Mouse (Mus musculus): Measurements from ENCODE around the gene Epas1.

Epas1 gene

GRCm38 (mm10) chr17:86755581-86756195, 2.2 kb downstream of the Epas1 start:
- DNase-seq (ENCODE audit: extremely low spot score), result peak; percentile 22

- no peak for DNase-seq (ENCODE audit: extremely low spot score)
Measured at GRCm38 (mm10) chr17:86757621-86758020, 4.1 kb downstream of the Epas1 start.

GRCm38 (mm10) chr17:86761859-86762258, 8.4 kb downstream of the Epas1 start:
- no peak for DNase-seq (ENCODE audit: extremely low spot score)

GRCm38 (mm10) chr17:86762479-86763242, 9.2 kb downstream of the Epas1 start:
- DNase-seq (ENCODE audit: extremely low spot score), result no peak

- no peak for DNase-seq (ENCODE audit: extremely low spot score)
Measured at GRCm38 (mm10) chr17:86765762-86766404, 12.4 kb downstream of the Epas1 start.

- DNase-seq (ENCODE audit: extremely low spot score), result no peak
Measured at GRCm38 (mm10) chr17:86766412-86766811, 12.9 kb downstream of the Epas1 start.

DNA sequence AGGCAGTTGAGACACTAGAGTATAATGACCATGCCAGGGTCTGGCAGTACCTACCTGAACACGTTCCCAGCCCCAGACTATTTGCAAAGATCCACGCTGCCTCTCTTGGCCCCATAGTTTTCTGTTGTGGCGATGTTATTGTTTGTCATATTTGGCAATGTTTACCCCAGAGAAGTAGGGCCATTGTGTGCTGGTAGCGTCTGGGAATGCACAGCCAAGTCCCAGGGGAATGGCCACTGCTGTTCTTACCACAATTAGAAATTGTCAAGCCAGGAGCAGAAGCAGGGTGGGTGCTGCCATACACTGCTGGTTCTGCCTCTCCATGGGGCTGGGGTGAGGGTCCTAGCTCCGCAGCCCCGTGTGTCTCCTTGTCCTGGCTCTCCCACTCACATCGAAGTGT, 15.1 kb downstream of the Epas1 start:
- DNase-seq (ENCODE audit: extremely low spot score), result no peak

GRCm38 (mm10) chr17:86769330-86770211, 16.1 kb downstream of the Epas1 start:
- DNase-seq (ENCODE audit: extremely low spot score), result no peak

DNA sequence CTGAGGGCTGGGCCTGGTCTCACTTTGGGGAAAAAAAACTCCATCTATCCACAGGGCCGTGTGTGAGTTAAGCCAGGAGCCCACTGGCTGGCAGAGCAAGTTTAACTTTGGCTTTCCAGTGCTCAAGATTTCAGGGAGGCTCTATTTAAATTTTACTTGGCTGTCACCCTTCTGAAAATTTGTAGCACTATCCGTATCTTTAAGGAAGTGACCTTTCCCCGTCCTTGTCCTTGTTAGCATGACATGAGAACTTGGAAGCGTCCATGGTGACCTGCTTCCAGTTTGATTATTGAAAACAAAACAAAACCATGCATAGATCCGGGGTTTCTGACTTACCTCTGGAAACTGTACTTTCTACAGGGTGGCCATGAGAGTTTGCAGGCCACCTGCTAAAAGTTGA, 17.3 kb downstream of the Epas1 start:
- DNase-seq (ENCODE audit: extremely low spot score), result no peak

DNA sequence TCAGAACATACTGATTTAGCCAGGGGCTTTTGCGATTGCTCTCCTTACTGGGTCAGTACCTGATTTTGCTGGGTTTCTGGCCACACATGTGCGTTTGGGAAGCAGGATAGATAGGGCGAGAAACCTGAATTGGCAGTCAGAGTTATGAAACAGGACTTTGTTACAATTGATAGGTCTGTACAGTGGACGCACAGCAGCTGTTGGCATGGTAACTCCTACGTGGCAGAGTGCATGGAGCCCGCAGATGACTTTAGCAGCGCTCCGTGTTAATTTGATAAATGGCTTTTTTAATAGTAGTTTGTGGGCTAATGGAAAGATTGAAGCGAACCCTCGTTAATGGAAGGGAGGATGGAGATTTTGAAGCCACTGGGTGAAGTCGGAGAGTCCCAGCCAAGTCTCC, 18.5 kb downstream of the Epas1 start:
- DNase-seq (ENCODE audit: extremely low spot score), result no peak

- no peak for DNase-seq (ENCODE audit: extremely low spot score)
Measured at GRCm38 (mm10) chr17:86772929-86773588, 19.6 kb downstream of the Epas1 start.

DNA sequence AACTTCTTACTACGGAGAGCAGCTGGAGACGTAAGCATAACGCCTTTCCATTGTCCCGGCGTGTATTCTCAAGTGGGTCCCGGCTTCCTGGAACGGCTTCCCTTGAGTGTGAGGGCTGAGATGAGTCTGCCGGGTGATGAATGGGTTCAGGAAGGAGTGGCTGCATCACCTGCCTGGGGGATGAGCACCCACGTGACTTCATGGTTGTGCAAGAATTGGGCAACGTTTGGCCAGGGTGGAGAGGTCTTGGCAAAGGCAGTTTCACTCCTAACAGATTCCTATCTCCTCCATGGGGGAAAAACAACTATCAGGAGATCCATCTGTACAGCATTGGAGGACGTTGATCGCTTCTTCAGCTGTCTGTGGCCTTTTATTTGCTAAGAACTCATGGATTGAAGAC, 23.0 kb downstream of the Epas1 start:
- DNase-seq (ENCODE audit: extremely low spot score), result no peak

- no peak for DNase-seq (ENCODE audit: extremely low spot score)
Measured at GRCm38 (mm10) chr17:86778147-86778546, 24.6 kb downstream of the Epas1 start.

DNA sequence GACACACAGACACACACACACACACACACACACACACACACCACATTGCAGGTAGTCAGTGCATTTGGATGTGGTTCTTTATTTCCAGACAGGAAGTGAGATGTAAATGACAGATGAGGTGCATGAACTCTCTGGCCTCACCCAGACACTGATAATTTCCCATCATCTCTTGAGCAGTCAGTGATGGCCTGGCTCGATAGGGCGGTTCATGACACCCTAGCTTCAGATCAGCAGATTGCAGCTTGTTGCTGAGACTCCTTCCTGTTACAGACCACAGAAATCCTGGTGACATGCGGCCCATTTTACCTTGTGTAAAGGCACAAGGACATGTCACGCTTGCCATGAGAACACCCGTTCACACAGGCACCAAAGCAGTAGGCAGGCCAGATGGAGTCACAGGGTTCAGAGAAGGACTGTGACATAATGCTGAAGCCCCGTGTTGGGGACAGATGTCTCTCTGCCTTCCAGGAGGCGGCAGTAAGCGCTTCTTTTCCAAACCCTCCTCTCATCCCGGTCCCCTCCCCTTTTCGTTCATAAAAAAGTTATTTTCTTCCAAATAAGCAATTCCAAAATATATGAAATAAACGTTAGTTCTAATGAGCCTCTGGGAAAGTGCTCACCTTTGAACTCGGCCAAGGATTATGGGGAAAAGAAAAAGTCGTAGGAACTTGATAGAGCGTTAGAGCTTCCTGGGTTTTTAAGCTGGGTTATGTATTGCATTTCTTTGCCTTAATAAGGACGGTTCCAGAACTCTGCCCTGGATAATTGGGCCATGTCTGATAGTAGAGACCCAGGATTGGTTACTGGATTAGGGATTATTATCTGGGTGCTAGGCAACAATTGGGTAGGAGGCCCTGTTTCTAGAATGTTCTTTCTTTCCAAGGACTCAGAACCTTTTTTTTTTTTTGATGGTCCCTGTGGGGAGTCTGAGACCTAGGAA, 26.0 kb downstream of the Epas1 start:
- no peak for DNase-seq (ENCODE audit: extremely low spot score)

GRCm38 (mm10) chr17:86780708-86781318, 27.3 kb downstream of the Epas1 start:
- DNase-seq (ENCODE audit: extremely low spot score), result no peak

DNA sequence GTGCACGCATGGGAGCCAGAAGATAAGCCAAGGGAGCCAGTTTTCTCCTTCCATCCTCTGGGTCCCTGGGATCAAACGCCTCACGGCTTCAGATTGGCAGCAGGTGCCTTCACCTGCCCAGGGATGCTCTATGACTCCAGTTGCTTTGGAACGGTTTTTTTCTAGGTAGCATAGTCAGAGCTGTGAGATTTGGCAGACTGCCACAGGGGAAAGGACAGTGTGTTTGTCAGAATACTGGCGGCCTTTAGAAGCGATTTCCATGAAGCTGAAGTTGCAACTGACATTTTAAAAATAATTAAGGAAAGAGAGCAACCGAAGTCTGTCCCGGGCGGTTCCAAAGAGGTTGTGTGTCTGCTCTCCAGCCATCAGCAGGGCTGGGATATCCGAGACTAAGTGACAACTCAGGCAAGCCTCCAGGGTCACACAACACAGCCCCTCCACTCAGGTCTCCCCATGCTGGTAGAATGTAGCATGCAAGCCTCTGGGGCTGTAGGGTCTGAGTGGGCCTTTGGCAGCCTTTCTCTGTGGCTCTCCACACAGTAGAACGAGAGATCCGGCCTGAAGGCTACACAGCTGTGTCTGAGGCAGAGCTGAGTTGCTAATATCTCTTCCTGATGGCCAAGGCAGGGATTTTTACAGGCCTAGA, 28.4 kb downstream of the Epas1 start:
- no peak for DNase-seq (ENCODE audit: extremely low spot score)

- DNase-seq (ENCODE audit: extremely low spot score), result no peak
Measured at GRCm38 (mm10) chr17:86784405-86784977, 31.0 kb downstream of the Epas1 start.

- no peak for DNase-seq (ENCODE audit: extremely low spot score)
Measured at GRCm38 (mm10) chr17:86785612-86786011, 32.1 kb downstream of the Epas1 start.

DNA sequence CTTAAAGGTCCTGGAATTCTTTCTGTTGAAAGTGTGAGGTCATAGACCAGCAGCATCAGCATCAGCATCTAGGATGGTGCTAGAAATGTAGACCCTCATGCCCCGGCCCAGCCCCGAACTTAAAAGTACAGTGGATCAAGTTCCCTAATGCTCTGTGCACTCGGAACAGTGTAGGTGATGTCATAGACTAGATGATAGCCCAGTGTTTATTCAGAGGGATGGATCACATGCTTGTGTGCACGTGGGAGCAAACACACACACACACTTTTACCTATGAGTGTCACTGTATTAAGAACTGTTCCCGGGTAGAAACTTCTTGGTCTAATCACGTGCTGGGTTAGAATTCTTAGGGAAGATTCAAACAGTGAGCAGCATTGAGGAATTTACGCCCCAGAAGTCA, 33.0 kb downstream of the Epas1 start:
- no peak for DNase-seq (ENCODE audit: extremely low spot score)

Data from embryo, embryonic 9.5 days (tissue).